Mouse (Mus musculus) bone marrow, adult 2 months (tissue): ENCODE results near the gene Vmn1r197.

Experiments
- CTCF ChIP-seq: fragments of 200-500 bp; IDR thresholded peaks from 2 replicates; pipeline ENCODE4 v1.5.1; 2011; ENCODE audit warnings: low read length, control low read depth; ENCODE audit not compliant: control insufficient read depth, insufficient read depth
- POLR2A ChIP-seq: fragments of 200-500 bp; IDR thresholded peaks from 2 replicates; pipeline ENCODE4 v1.6.1; 2011; ENCODE audit warnings: low read depth, mild to moderate bottlenecking, control low read depth, low read length, borderline replicate concordance; ENCODE audit not compliant: control insufficient read depth

DNA sequence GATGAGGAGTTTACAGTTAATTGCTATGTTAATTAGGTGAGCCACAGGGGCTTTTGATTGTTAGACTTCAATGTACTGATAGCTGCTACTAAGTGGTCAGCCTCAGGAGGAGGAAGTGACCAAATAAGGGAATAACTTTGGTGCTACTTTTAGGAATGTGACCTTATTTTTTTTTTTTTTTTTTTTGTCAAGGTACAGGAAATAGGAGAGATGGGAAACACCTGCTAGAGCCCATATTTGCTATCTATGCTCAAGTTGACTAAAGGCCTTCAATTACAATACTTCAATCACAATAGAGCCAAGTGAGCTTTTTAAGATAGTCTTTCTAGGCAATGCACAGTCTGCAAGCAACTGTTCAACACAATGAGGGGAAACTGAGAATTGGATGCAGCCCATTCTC lies 4.3 kb upstream of the Vmn1r197 start:
- TF ChIP-seq CTCF (no peak), POLR2A (no peak)
